Mouse (Mus musculus): ENCODE data around the gene 4930438A08Rik. TPM values are rescaled to one million over a fixed set of nuclear protein-coding genes. Genes with fewer than 3 reads are reported as not detected.

Gene 4930438A08Rik
- polyA plus RNA-seq, 1 experiment = not detected

GRCm38 (mm10) chr11:58264546-58264945 is 10.1 kb upstream of the 4930438A08Rik start:
- no peak for TF ChIP-seq GATA1 (IDR thresholded peaks at IDR 0.05; ENCODE audit: low read length)

DNA sequence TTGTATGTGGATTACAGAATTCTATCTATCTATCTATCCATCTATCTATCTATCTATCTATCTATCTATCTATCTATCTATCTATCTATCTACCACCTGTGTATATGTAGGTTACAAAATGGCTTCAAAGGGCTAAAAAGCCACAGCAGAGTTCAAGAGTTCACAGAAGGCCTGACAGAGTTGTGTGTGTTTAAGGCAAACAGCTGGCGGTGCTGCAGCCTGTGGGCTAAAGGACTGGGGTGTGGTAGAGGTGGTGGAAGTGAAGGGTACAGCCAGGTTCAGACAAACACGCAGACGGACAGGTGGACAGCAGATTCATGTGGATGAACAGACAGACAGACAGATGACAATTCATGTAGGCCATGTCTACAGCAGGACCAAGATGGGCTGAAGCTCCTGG is 6.3 kb upstream of the 4930438A08Rik start:
- TF ChIP-seq GATA1 (IDR thresholded peaks at IDR 0.05; ENCODE audit: low read length) = no peak

- TF ChIP-seq GATA1 (IDR thresholded peaks at IDR 0.05; ENCODE audit: low read length) = no peak
Observed at GRCm38 (mm10) chr11:58275756-58276155, 1.2 kb downstream of the 4930438A08Rik start.

GRCm38 (mm10) chr11:58281970-58282496 is 7.4 kb downstream of the 4930438A08Rik start:
- TF ChIP-seq GATA1 (IDR thresholded peaks at IDR 0.05; ENCODE audit: low read length) = no peak

DNA sequence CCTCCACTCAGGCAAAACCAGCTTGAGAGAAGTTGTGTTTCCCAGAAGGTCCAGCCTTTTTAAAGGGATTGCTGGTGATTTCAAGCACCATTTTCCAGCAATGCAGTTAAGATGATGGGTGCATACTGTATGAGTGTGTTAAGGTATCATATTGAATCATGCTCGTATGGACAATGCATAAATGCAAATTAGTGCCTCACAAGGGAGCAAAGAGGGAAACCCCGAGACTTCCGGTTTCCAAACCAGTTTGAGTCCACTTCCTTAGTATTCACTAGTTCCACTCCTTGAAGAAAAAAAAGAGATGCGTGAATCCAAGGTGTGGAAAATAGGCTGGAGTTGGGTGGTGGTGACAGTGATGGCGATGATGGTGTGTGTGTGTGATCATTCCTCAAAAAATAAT is 7.9 kb downstream of the 4930438A08Rik start:
- no peak for TF ChIP-seq GATA1 (IDR thresholded peaks at IDR 0.05; ENCODE audit: low read length)

GRCm38 (mm10) chr11:58289992-58290682 is 15.5 kb downstream of the 4930438A08Rik start:
- TF ChIP-seq GATA1 (IDR thresholded peaks at IDR 0.05; ENCODE audit: low read length) = no peak

- TF ChIP-seq GATA1 (IDR thresholded peaks at IDR 0.05; ENCODE audit: low read length) = no peak
Observed at GRCm38 (mm10) chr11:58290812-58291211, 16.2 kb downstream of the 4930438A08Rik start.

DNA sequence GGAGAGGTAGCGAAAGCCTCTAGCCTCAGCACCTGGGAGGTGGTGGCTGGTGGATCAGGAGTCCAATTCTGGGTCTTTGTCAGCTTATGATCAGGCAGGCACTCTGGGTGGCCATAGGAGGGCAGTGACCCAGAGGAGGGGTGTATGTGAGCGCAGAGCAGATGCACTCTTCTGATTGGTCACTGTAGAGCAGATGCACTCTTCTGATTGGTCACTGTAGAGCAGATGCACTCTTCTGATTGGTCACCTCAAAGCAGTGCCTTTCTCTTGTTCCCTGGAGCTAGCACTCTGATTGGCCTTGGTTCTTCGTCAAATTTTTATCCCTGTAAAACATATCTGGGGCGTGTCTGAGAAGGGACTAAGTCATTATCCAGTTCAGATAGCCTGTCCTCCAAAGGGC is 18.2 kb downstream of the 4930438A08Rik start:
- TF ChIP-seq GATA1 (IDR thresholded peaks at IDR 0.05; ENCODE audit: low read length) = no peak

- TF ChIP-seq GATA1 (IDR thresholded peaks at IDR 0.05; ENCODE audit: low read length) = no peak
Observed at GRCm38 (mm10) chr11:58297396-58297795, 22.8 kb downstream of the 4930438A08Rik start.

GRCm38 (mm10) chr11:58301057-58301456 is 26.5 kb downstream of the 4930438A08Rik start:
- no peak for TF ChIP-seq GATA1 (IDR thresholded peaks at IDR 0.05; ENCODE audit: low read length)

DNA sequence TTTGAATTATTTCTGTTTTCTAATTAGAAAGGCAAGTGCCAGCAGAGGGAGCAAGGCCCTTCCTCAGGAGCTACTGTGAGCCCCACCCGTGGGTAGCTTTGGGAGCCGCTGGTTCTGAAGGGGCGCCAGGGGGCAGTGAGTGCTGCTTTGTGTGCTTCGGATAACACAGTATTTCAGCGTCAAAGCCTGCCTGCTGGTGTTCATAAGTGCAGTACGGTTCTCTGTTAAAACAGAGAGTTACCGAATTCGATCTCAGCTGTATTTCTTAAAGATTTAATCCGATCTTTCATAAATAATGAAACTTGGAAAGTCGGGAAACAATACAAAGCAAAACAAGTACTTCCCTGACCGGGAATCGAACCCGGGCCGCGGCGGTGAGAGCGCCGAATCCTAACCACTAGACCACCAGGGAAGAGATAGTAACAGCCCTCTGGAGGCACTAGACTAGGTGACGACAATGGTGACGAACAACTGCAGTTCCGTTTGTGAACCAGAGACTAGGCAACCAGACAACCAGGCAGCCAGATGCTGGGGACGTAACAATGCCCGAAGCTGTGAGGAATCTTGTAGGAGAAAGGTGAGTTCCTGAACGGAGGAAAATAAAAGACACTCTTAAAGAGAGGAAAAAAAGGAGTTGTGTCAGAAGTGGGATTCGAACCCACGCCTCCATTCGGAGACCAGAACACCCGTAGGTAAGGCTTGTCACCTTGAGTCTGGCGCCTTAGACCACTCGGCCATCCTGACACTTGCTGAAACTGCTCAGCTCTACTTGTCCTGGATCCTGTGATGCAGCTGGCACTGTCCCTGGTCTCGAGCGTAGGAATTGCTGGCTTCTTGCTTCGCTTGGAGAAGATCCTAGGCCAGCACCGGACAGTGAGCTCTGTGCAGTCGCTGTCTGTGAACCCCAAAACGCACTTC is 27.5 kb downstream of the 4930438A08Rik start:
- TF ChIP-seq GATA1 (IDR thresholded peaks at IDR 0.05; ENCODE audit: low read length) = no peak

DNA sequence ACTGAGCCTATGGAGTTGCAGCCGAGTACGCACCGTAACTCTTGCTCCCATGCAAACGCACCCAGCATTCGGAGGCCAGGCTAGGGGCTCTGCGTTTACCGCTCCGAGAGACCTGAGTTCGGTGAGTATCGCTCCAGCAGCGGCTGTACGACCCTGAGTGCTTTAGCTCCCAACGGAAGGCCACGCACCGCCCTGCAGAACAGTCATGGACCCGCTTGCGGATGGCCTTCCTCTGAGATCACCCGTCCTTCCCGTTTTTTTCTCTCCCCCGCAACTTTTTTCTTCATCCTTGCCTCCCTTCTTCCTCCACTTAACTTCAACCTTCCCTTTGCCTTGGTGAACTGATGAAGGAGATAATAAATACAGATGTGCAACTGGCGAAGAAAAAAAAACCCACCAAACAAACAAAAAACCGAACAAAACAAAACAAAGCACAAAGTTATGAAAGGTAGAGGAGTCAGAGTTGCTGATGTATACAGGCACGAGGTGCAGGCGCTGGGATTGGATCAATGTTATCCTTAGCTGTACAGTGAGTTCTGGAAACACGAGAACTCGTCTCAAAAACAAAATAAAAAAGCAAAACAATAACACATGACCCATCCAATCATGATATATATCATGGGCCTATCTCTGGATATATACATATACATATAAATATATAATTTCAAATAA is 28.3 kb downstream of the 4930438A08Rik start:
- TF ChIP-seq GATA1 (IDR thresholded peaks at IDR 0.05; ENCODE audit: low read length) = no peak

DNA sequence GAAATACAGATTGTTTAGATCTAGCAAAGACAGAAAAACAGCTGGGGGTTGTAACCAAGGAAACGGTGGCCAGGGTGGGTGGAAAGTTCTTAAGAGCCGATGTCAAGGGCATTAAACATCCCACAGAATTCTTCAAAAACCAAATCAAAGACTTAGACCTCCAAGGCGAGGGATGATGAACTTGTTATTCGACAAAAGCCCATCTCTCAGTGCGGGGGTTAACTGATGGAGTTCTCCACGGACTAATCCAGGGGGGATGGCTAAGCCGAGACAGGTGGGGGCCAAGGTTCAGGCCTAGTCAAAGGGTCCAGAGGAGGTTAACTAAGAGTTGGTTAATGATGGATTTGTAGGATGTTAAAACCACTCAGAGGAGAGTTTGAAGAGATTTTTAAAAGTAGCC is 29.0 kb downstream of the 4930438A08Rik start:
- TF ChIP-seq GATA1 (IDR thresholded peaks at IDR 0.05; ENCODE audit: low read length) = no peak

DNA sequence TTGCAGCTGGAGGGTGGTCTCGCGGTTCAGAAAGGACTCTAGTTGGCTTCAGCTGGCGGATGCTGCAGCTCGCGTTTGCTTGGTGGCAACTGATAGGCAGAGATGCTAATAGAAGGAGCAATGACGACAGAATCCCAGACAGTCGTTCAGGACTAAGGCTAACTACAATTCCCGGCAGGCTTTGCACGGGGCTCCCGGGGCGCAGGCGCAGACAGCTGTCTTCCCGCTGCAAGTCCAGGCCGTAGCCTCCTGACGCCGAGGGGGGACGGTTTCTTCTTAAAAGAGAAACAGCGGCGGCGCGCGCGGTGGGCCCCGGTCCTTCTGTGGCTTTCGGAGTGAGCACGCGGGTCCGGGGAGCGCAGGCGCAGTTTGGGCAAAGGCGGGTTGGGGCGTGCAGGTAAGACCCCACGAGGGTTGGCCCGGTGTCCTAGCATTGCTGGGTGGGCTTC is 32.3 kb downstream of the 4930438A08Rik start, which contains the start of gene Zfp692:
Gene Zfp692 (plus strand): TSS at position 210 of the 449 bp plus-strand sequence.
- no peak for TF ChIP-seq GATA1 (IDR thresholded peaks at IDR 0.05; ENCODE audit: low read length)

- TF ChIP-seq GATA1 (IDR thresholded peaks at IDR 0.05; ENCODE audit: low read length) = no peak
Observed at GRCm38 (mm10) chr11:58307411-58308080, 32.9 kb downstream of the 4930438A08Rik start.

All from G1E-ER4 (cell line).